Mouse (Mus musculus): ENCODE measurements at regions not wholly inside any gene's neighbourhood (a gene's known extent, or its start where the extent isn't known, plus 50 kb on each side); places are given as distances from the start of the nearest gene placed in this dataset.

DNA sequence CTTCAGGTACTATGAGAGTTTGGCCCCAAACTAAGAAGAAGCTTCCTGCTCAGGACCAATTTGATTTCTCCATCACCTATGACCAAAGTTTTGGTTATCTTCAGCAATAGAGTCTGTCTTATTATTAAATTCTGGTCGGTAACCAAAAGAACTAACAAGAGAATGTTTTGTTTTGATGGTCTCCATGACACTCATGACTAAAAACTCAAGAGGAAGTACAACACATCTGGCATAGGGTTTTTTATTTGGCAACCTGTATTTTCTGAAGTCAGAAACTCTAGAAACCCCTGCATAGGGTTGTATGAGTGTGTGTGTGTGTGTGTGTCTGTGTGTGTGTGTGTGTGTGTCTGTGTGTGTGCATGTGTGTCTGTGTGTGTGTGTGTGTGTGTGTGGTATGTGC is 310.5 kb downstream of the Ptprc start:
- no peak for DNase-seq (ENCODE audit: low read depth, low spot score)

DNA sequence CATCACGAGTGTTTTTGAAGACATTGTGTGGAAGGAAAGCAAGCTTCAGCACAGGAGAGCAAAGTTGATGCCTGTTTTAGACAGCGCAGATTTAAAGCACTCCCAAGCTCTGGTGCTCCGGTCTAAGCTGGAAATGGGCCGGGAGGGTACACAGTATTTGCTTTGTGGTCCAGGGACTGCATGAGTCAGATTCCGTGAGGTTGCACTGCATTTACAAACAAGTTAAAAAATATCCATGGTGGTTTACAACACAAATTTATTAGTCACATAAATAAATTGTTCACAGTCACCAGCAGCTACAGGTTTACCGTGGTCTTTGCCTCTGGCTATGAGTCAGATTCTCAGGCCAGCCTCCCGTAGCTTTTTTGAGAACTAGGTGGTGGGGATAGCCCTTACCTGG is 312.0 kb downstream of the Ptprc start:
- DNase-seq (ENCODE audit: low read depth, low spot score), result no peak

DNA sequence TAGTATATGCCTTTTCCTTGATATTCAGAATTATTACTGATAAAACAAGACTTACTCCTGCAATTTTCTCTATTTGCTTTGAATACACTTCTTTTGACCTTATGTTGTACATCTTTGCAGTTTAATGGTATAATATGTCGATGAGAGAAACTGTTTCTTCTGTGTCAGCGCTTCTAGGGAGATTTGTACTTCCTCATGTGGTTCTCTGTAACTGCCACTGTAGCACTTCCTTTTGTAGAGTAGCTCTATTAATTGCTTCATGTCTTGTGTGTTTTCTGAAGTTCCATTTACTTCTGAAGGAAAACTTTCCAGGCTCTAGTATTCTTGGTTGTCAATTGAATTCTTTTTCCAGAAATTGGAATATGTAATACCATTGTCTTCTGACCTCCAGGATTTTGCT is 323.2 kb downstream of the Ptprc start:
- DNase-seq (ENCODE audit: low read depth, low spot score), result no peak

DNA sequence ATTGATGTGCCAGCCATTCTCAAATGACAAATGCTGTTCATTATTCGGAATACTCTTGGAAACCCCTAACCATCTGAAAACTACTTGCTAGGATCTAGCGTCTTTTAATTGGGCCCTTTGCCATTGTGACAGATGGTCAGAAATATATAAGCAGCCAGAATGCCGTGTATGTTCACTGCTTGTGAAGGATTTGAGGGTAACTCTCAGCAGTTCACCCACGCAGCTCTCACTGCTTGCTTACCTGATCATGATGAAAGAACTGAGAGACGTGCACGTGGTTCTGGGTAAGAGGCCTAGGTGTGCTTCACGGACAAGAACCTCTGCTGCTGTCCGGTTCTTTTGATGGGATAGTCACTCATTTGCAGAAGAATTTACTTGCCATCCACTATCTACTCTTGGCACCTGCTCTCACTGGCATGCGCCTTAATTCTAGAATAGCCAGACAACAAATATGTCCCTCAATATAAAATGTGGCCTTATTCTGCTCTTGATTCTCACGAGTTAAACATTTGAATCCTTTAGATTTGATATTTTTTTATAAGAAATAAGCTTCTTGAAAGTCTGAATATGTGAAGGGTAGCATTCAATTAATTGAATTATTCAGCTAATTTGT is 328.1 kb downstream of the Ptprc start:
- DNase-seq (ENCODE audit: low read depth, low spot score), result no peak

DNA sequence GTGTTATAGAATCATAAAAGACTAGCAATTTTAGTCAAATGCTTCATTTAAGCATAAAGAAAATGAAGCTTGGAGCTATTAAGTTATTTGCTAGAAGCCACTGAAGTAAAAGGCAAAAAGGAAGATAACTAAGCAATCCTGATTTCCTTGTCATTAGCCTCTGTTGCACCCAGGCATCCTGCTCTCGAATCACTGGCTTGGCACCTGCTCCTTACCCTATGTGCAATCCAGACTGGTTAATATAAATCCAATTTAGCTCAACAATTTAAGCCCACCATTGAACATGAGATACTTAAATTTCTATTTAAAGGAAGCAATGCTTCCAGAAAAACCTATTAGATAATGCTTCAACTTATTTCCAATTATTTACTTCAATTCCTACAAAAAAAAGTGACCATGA is 328.7 kb downstream of the Ptprc start:
- DNase-seq (ENCODE audit: low read depth, low spot score), result no peak

DNA sequence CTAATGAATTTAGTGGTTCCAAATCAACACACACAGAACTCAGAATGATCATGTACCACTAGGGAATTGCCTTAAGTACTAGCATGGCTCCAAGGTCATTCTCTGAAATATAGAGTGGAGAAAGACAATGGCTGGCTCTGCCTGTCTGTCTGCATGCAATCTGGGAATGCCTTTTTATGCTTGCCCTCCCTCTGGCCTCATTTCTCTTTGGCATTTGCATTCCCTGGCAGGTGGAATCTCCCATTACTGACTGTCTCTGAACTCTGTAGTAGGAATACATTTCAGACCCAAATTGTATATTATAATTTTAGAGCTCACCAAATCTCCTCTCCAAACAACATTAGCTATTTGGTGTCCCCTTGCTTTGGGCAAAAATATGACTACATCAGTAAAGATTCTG is 335.0 kb downstream of the Ptprc start:
- no peak for DNase-seq (ENCODE audit: low read depth, low spot score)

DNA sequence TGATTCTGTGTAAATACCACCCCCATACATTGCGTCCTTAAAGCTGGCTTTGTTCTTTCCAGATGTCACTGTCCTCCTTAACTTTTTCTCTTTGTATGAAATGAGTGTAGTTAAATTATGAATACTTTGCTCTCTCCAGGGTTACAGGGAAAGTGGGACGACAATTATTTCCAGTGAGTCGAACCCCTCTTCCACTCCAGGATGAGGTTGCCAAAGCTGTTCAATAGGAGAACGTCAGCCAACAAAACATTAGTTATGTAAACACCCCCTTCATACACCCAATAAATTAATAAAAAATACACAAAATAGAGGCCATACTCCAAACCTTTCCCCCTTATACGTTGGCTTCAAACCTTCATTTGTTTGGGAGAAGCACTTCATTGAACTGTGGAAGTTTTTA is 335.8 kb downstream of the Ptprc start:
- DNase-seq (ENCODE audit: low read depth, low spot score), result no peak

DNA sequence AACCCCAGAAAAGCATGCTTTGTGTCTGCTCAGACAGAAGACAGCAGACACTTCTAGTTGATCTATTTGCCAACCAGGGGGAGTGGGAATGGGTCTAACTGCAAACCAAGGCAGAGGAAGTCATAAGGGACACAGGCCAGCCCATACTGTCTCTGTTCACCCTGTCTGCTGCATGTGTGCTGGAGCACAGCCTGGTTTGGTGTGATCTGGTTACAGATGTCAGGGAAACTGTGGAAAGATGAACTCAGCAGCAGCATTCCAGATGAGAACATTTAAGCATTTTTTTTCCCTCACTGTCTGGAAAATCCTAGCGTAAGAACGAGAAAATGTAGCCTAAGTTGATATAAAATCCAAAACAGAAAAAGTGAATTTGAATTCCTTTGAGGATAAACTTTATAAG is 336.2 kb downstream of the Ptprc start:
- no peak for DNase-seq (ENCODE audit: low read depth, low spot score)

DNA sequence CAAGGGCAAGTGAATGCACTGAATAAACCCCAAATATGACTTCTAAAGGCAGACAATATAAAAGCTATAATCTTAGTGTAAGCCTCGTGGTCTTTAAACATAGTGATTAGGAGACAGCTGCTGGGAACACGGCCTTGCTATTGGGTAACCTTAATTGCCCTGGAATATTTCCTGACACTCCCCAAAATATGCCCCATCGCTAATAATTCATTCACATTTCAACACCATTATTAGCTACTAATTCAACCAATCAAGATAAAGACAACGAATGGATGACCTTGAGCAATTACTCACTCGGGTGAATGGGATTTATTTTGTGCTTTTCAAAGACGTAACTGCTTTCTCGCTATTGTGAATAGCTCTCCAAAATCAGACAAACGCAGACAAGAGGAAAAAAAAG is 337.2 kb downstream of the Ptprc start:
- DNase-seq (ENCODE audit: low read depth, low spot score), result no peak

DNA sequence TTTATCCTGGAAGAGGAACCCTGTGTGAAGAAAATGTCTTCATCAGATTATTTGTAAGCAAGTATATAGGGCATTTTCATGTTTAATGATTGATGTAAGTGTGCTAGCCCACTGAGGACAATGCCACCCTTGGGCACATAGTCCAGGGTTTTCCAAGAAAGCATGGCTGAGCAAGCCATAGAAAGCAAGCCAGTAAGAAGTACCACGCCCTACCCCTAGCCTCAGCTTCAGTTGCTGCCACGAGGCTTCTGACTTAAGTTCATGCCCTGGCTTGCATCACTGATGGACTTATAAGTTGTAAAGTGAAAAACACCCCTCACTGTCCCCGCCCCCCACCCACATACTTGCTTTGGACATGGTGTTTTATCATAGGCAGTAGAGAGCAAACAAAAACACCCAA is 342.0 kb downstream of the Ptprc start:
- DNase-seq (ENCODE audit: low read depth, low spot score), result no peak

DNA sequence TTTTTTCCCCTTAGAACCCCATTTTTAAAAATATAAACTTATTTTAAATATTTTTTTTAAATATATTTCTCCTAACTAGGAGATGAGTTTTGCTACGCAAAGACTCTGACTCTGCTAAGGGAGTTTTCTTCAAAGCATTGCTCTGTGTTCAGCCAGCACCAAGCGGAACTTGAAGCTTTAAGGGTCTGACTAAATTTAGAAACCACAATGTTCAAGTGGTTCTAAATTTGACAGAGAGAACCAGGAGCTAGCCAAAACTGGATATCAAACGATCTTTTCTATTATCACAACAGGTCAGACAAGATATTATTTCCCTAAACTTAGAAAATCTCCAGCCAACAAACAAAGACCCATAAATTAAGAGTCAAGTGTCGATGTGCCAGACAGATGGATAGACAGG is 344.2 kb downstream of the Ptprc start:
- no peak for DNase-seq (ENCODE audit: low read depth, low spot score)

DNA sequence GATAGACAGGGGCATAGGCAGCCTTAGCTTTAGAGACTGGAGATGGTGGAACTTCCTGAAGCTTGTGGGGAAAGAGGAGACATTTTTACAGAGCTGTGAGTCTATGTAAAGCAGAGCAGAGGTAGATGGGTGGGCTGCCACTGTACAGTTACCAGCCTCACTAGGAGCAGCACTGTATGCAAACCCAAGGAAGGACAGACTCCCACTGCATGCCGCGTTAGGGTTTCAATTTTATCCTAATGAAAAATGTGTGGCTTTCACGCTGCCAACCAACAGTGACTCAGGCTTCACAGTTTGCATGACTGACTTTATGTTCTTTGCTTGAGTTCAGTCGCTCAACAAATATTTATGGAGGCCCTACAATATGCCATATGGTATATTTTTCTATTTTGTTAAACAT is 348.1 kb downstream of the Ptprc start:
- DNase-seq (ENCODE audit: low read depth, low spot score), result no peak

DNA sequence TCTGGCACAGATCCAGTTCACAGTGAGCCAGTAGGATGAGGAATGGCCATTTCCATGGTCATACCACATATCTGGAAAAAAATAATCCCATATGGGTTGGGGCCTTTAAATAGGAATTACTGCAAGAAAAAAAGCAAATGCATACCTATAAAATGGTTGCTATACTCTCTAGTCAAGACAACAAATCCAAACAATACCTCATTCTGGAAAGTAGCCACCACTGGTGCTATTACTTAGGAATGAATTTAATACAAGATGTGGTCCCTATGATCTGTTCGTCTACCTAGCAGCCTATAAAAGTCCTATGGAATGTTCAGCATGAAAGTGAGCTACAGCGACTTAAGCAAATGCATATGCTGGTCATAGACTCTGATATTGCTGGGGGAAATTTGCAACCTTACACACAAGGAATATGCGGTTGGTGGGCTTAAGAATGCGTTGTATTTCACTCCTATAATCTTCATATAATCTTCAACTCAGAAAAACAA is 360.1 kb downstream of the Ptprc start:
- no peak for DNase-seq (ENCODE audit: low read depth, low spot score)

DNA sequence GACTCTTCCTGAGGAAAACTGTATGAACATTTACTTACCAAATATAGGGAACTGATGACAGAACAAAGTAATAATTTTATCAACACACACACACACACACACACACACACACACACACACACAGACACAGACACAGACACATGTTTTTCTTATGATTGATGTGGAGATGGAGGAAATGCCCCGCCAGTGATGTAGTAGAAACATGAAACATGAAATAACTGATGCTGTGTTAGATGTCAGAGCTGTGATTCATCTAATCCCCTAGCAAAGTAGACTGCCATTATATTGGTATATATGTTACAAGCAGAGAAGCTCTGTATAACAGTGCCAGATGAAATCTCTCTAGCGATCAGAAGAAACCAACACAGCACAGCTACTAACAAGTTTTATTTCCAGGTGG is 361.0 kb downstream of the Ptprc start:
- no peak for DNase-seq (ENCODE audit: low read depth, low spot score)

DNA sequence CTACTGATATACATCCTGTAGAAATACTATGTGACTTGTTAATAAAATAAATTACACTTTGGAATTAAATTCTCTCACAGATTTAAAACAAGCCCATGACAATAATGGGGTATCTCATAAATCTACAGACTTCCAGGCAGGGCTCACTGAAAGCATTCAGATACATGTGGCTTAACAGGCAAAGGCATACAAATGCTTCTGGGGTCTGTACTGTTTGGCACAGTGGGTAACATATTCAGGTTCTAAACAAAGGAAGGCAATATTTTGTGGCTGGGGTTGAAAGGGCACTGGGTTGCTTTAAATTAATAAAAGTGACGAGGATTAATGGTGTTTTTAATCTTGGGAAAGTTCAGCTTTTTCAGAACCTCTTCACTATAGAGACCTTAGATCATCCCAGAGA is 361.8 kb downstream of the Ptprc start:
- DNase-seq (ENCODE audit: low read depth, low spot score), result no peak

DNA sequence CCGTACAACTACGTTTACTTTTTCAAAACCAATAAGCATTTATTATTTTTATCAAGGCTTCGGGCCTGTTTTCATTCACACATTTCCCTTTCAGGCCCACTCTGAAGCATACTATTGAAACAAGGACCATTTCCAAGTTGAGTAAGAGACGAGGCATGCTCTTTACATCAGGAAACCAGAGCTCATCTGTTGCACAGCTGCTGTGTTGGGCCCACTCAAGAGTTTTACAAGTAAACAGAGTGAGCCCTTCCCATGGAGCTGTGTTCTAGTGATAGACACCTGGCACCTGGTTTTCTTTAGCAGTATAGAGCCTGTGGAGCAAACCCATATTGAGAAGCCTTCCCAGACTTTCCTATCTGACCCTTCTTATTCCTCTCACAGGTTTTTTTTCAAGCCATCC is 363.5 kb downstream of the Ptprc start:
- no peak for DNase-seq (ENCODE audit: low read depth, low spot score)

DNA sequence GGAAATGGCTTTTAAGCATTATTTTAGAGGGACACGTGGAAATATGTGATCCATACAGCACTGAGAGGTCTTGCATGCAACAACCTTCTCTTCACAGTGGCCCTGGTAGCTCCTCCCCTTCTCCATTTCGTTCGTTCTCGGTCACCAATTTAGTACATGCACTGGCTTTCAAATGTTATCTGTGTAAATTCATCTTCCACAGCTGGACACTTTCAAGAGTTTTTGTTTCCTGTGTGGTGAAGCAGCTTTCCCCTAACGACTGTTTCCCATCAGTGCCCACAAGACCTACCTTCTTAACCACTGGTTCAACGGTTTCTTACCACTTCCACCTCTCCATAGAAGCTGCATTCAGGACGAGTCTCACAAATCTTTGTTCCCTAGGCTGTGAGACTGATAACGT is 368.8 kb downstream of the Ptprc start:
- no peak for DNase-seq (ENCODE audit: low read depth, low spot score)

DNA sequence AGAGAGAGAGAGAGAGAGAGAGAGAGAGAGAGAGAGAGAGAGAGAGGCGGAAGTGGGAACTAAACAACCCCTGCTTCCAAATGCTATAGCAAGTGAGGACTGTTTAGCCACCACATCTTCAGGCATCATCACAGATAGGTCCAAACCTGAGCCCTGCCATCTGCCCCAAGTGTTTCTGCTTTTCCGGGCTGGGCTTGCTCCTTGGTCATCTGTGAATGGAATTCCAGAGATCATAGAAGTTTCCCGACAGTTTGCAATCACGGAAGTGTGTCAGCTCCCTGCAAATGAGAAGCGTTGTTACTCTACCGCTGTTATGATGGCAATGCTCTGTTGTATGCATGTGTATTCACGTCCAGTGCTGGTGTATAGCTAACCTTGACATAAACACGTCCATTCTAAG is 369.3 kb downstream of the Ptprc start:
- DNase-seq (ENCODE audit: low read depth, low spot score), result no peak

DNA sequence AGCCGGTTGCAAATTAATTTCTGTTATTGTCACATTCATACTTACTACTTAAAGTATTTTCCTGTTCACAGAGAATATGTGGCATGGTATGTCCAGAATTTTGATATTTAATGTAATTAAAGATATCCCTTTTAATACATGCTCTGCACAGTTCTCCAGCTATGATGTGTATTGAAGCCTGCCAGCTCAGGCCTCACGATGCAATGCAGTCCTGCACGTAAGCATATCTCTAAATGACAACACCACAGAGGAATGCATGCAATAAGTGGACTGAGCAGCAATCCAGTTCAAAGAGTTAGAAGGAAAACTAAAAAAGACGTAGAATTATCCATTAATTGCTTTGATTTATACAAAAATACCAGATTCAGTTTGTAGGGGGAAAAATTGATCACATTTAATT is 373.4 kb downstream of the Ptprc start:
- DNase-seq (ENCODE audit: low read depth, low spot score), result no peak

DNA sequence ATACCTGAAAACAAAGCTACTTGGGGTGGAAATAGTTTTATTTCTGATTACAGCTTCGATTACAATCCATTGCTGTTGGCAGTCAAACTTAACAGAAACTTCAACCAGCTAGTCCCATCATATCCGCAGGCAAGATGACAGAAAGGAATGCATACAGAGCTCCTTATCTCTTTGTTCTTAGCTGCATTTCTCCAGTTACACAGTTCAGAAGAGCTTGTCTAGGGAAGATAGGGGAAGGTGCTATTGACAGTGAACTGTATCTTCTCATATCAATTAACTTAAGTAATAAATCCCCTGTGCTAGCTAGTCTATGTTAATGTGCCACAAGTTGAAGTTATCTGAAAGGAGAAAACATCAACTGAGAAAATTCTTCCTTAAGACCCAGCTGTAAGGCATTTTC is 374.8 kb downstream of the Ptprc start:
- no peak for DNase-seq (ENCODE audit: low read depth, low spot score)

DNA sequence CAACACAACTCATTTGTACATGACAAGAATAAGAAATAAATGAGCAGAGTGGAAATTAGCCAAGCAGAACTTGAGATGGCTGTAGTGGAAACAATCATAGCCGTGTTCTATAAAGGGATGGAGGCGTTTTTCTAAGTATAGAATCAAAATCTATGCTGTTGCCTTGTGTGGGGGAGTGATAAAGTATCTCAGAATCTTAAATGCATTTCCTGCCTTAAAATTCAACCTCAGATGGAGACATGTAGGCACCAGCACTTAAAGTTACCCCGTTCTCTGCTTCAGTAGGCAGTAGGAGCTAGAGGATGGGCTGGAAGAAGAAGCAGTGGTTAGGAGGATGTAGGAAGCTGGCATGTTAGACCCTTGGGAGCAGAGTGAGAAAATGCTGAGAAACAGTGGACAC is 386.7 kb downstream of the Ptprc start:
- no peak for DNase-seq (ENCODE audit: low read depth, low spot score)

DNA sequence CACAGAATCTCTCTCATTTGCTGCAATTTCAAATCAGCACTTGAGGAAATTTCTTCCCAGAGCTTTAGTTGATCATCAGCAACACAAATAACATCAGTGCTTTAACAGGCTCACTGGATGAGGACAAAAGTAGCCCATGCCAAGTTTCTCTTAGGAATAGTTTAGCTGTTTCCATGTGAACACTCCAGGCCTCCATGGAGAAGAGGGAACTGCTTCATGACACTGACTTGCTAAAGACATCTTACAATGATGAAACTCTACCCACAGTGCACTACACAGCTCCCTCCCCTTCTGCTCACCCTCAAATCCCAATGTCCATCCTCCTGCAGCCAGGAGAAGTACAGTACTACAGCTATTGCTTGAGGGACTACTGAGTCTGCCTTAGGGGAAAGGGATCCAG is 388.9 kb downstream of the Ptprc start:
- DNase-seq (ENCODE audit: low read depth, low spot score), result no peak

DNA sequence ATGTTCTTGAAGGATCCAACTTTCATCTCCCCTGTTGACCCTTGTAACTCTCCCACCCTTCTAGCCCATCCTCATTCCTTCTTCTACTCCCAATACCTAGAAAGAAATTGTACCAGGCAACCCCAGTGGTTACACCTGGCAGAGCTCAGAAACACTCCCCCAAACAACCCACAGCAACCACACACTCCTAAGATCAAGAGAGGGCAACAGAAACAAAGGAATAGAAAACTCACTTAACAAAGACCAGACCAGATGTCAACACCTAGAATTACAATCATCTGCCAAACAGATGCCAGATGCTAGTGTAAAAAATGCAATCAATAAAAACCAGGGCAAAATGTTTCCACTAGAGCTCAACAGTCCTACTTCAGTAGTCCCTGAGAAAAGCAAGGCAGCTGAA is 400.9 kb downstream of the Ptprc start:
- no peak for DNase-seq (ENCODE audit: low read depth, low spot score)

DNA sequence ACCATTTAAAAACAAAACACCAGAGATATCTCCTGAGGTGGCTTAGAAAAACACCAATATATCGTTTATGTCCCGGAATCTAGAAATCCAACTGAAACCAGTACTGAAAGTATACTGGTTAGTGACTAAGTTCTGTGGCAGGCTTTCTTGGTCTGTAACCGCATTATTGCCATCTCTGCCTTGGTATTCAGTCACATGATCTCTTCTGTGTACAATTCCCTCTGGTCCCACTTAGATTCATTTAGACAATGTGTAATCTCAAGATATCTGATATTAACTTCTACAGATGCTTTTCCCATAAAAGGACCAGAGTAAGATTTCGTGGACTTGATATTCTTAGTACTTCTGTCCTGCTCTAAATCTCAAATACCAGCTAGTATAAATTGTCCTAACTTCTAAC is 414.7 kb downstream of the Ptprc start:
- DNase-seq (ENCODE audit: low read depth, low spot score), result no peak

Data from c-Kit-negative CD71-positive TER-119-positive erythroid progenitor cells, embryonic 14.5 days (primary cell).